Mouse (Mus musculus) ES-E14 (cell line): ENCODE results near the gene Pou2f3.

ENCODE experiments used
- CHD2 ChIP-seq: IDR thresholded peaks from 2 replicates; pipeline ENCODE4 v1.6.1; 2014; ENCODE audit warnings: mild to moderate bottlenecking, low read depth, low read length, inconsistent platforms
- MAFK ChIP-seq: IDR thresholded peaks from 2 replicates; pipeline ENCODE4 v1.6.1; 2014; ENCODE audit warnings: mild to moderate bottlenecking, low read depth, low read length, inconsistent platforms; ENCODE audit not compliant: insufficient read depth
- ZC3H11A ChIP-seq: IDR thresholded peaks from 2 replicates; pipeline ENCODE4 v1.6.1; 2012; ENCODE audit warnings: low read depth, mild to moderate bottlenecking, inconsistent platforms, low read length, borderline replicate concordance

- TF ChIP-seq CHD2 (no peak), ZC3H11A (no peak), MAFK (no peak)
Observed at GRCm38 (mm10) chr9:43109125-43109524, 101.0 kb downstream of the Pou2f3 start.
